Mouse (Mus musculus): ENCODE data around the gene Cic.

DNA sequence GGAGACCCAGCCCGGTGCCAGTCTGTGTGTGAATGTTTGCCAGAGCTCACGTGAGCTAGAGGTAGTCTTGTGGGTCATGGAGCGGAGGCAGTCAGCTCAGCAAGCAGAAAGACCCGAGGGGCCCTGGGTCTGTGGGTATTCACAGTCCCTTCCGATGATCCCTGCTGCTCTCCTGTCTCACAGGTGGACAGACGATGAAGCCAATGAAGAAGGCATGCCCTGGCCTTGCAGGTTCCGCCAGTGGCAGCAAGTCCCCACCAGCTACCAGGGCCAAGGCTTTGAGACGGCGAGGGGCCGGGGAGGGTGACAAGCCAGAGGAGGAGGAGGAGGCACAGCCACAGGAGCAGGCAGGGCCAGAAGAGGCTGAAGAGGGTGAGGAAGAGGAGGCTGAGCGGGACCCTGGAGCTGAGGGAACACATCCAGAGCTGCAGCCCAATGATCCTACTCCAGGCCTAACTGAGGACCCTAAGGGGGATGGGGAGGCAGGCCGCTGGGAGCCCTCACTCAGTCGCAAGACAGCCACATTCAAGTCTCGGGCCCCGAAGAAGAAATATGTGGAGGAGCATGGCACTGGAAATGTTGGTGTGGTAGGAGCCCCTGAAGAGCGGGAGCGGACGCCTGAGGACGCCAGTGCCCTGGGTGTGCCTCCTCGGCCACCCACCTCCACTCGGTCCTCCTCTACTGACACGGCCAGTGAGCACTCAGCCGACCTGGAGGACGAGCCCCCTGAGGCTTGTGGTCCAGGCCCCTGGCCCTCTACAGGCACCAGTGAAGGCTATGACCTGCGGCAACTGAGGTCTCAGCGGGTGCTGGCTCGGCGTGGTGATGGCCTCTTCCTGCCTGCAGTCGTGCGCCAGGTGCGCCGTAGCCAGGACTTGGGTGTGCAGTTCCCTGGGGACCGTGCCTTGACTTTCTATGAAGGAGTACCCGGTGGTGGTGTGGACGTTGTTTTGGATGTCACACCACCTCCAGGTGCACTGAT is 3.4 kb downstream of the Cic start:
- no peak for TF ChIP-seq CTCF (IDR thresholded peaks at IDR 0.05; ENCODE audit: low read depth, low read length)
- TF ChIP-seq POLR2A (IDR thresholded peaks at IDR 0.05; ENCODE audit: borderline replicate concordance, low read depth, low read length): no peak

Measured in bone marrow macrophage, adult 2 months (primary cell).